Mouse (Mus musculus) G1E (cell line): ENCODE results near the gene Sit1. TPM values are rescaled to one million over a fixed set of nuclear protein-coding genes. Genes with fewer than 3 reads are reported as not detected.
"Not testable (repeated sequence)": the region's sequence is repeated elsewhere in the genome, so short reads cannot be mapped to it uniquely, and the experiment has no call there.

ENCODE experiments used
- ATAC-seq: 2 replicates; pipeline ENCODE4 v1.8.0; 2016; ENCODE audit warnings: mild to moderate bottlenecking; ENCODE audit not compliant: insufficient number of reproducible peaks, poor library complexity, low FRiP score, severe bottlenecking; ENCODE audit errors: extremely low read depth
- DNase-seq: peaks from one replicate; pipeline ENCODE4 v3.0.0; 2012; ENCODE audit warnings: low spot score
- H3K27me3 ChIP-seq: 2 replicates; pipeline ENCODE4 v1.6.1; 2012; ENCODE audit warnings: mild to moderate bottlenecking, low read length, inconsistent platforms; ENCODE audit not compliant: insufficient read depth
- H3K36me3 ChIP-seq: replicated peaks from 2 replicates; pipeline ENCODE3; 2012; ENCODE audit warnings: mild to moderate bottlenecking, inconsistent platforms
- H3K4me1 ChIP-seq: 2 replicates; pipeline ENCODE4 v1.6.1; 2012; ENCODE audit warnings: low read depth, low read length, inconsistent platforms, mixed read lengths; ENCODE audit not compliant: insufficient read depth
- H3K4me3 ChIP-seq: 2 replicates; pipeline ENCODE4 v1.5.1; 2012; ENCODE audit warnings: low read depth, mild to moderate bottlenecking, inconsistent platforms, low read length, moderate library complexity, mixed read lengths
- H3K9me3 ChIP-seq: replicated peaks from 2 replicates; pipeline ENCODE4 v1.6.1; 2012; ENCODE audit warnings: inconsistent platforms
- CTCF ChIP-seq: IDR thresholded peaks from 2 replicates; pipeline ENCODE4 v1.5.1; 2012; ENCODE audit warnings: low read depth, low read length, inconsistent platforms, mixed read lengths
- GATA1 ChIP-seq: IDR thresholded peaks from 2 replicates; pipeline ENCODE4 v1.6.1; 2012; ENCODE audit warnings: borderline replicate concordance, low read length, inconsistent platforms, mixed read lengths
- GATA2 ChIP-seq: IDR thresholded peaks from 2 replicates; pipeline ENCODE4 v1.6.1; 2012; ENCODE audit warnings: low read depth, low read length, inconsistent platforms, borderline replicate concordance
- POLR2AphosphoS5 ChIP-seq: IDR thresholded peaks from 2 replicates; pipeline ENCODE4 v1.6.1; 2012; ENCODE audit warnings: low read depth, low read length, inconsistent platforms; ENCODE audit not compliant: insufficient replicate concordance
- TAL1 ChIP-seq: conservative IDR thresholded peaks from 2 replicates; pipeline ENCODE4 v1.6.1; 2012; ENCODE audit warnings: low read depth, low read length, inconsistent platforms, mixed read lengths
- polyA plus RNA-seq: library from polyadenylated mRNA; stranded (reverse); fragments of >175 nt; gene quantifications from 2 replicates; pipeline ENCODE4 v1.2.3, GENCODE M21; 2012
- total RNA-seq, 2 experiments: library from RNA; stranded (forward) in 1 of 2; stranded (reverse) in 1 of 2; fragments of 200-1000 nt in 1 of 2; fragments of >200 nt in 1 of 2; fragmentation: Nextera tagmentation in 1 of 2; gene quantifications; 2 replicates each; pipeline ENCODE4 v1.2.3; 2014 to 2017

The Sit1 gene
- total and polyA plus RNA-seq, 3 experiments: not detected

- TF ChIP-seq CTCF (no peak), POLR2AphosphoS5 (no peak), GATA2 (no peak), TAL1 (no peak), GATA1 (no peak)
- Histone ChIP-seq H3K9me3 (no peaks in the 10 kb centered on the region), H3K27me3 (no peaks in the 10 kb centered on the region), H3K4me3 (peak overlapping the region; percentile 83), H3K36me3 (peaks cover 40% of the 10 kb centered on the region), H3K4me1 (peaks cover 74% of the 10 kb centered on the region)
- DNase-seq (no peak), ATAC-seq (no peak)
Observed at GRCm38 (mm10) chr4:43493846-43494240, 10.3 kb upstream of the Sit1 start.

GRCm38 (mm10) chr4:43493186-43493845 lies 9.8 kb upstream of the Sit1 start:
- peaks cover 37% of the 10 kb centered on the region for H3K36me3 ChIP-seq

DNA sequence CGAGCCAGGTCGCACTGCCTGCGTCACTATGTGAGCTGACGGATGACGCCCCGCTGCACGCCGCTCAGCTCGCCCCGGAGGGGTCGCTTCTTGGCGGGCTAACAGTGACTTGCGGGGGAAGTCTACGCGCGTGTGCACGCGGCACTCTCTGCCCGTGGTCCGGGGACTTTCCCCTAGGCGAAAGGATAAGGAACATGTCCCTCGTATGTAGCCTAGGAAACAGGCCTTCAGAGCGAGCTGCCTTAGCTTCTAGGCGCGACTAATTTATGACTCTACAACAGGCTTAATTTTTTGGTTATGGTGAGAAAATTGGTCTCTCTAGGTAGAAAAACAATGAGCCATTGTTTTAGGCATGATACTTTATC lies 9.3 kb upstream of the Sit1 start, which contains the start of gene Ccdc107:
Ccdc107 (plus strand) TSS at position 80 of the 365 bp plus-strand sequence.
- TF ChIP-seq TAL1 (no peak), CTCF (no peak), GATA2 (no peak), GATA1 (no peak), POLR2AphosphoS5 (no peak)
- H3K4me1 ChIP-seq: peaks cover 68% of the 10 kb centered on the region
- peaks cover 32% of the 10 kb centered on the region for H3K36me3 ChIP-seq
- H3K4me3 ChIP-seq: peak within 1 kb of the TSS; percentile 83
- H3K9me3 ChIP-seq: no peaks in the 10 kb centered on the region
- DNase-seq (peak; percentile 96), ATAC-seq (peak; percentile 92)
- H3K27me3 ChIP-seq: no peaks in the 10 kb centered on the region; the same call in 1 of the 2 replicates

More at GRCm38 (mm10) chr4:43493186-43493845, 9.8 kb upstream of the Sit1 start:
- H3K27me3 ChIP-seq: no peaks in the 10 kb centered on the region; the same call in 1 of the 2 replicates
- no peaks in the 10 kb centered on the region for H3K9me3 ChIP-seq
- DNase-seq (peak; percentile 91), ATAC-seq (peak; percentile 46; the same call in 1 of the 2 replicates)
- peak overlapping the region; percentile 83 for H3K4me3 ChIP-seq
- no peak for TF ChIP-seq POLR2AphosphoS5
- TF ChIP-seq GATA1: no peak
- TF ChIP-seq TAL1: no peak
- no peak for TF ChIP-seq GATA2
- no peak for TF ChIP-seq CTCF
- H3K4me1 ChIP-seq: peaks cover 73% of the 10 kb centered on the region

- ATAC-seq: no peak
- DNase-seq: no peak
- TF ChIP-seq GATA1: no peak
- no peak for TF ChIP-seq CTCF
- TF ChIP-seq GATA2: no peak
- no peak for TF ChIP-seq TAL1
- TF ChIP-seq POLR2AphosphoS5: no peak
- peaks cover 63% of the 10 kb centered on the region for H3K4me1 ChIP-seq
- H3K9me3 ChIP-seq: no peaks in the 10 kb centered on the region
- peak overlapping the region; percentile 59; the same call in 1 of the 2 replicates for H3K4me3 ChIP-seq
- peaks cover 26% of the 10 kb centered on the region for H3K36me3 ChIP-seq
- H3K27me3 ChIP-seq: no peaks in the 10 kb centered on the region; the same call in 1 of the 2 replicates
Observed at GRCm38 (mm10) chr4:43492101-43492820, 8.7 kb upstream of the Sit1 start.

- H3K4me3 ChIP-seq: no peak overlapping the region
- H3K27me3 ChIP-seq: no peaks in the 10 kb centered on the region; the same call in 1 of the 2 replicates
- H3K36me3 ChIP-seq: peaks cover 12% of the 10 kb centered on the region
- H3K4me1 ChIP-seq: peaks cover 51% of the 10 kb centered on the region
- DNase-seq (no peak), ATAC-seq (no peak)
- H3K9me3 ChIP-seq: no peaks in the 10 kb centered on the region
- TF ChIP-seq GATA1 (no peak), GATA2 (no peak), CTCF (no peak), TAL1 (peak; percentile 42; the same call in 1 of the 2 replicates), POLR2AphosphoS5 (no peak)
Observed at GRCm38 (mm10) chr4:43490801-43491200, 7.3 kb upstream of the Sit1 start.

GRCm38 (mm10) chr4:43489611-43490010 lies 6.1 kb upstream of the Sit1 start:
- Histone ChIP-seq H3K4me3 (no peak overlapping the region), H3K4me1 (peaks cover 39% of the 10 kb centered on the region), H3K27me3 (no peaks in the 10 kb centered on the region; the same call in 1 of the 2 replicates), H3K9me3 (no peaks in the 10 kb centered on the region), H3K36me3 (no peaks in the 10 kb centered on the region)
- ATAC-seq (no peak), DNase-seq (no peak)
- TF ChIP-seq GATA2: no peak

DNA sequence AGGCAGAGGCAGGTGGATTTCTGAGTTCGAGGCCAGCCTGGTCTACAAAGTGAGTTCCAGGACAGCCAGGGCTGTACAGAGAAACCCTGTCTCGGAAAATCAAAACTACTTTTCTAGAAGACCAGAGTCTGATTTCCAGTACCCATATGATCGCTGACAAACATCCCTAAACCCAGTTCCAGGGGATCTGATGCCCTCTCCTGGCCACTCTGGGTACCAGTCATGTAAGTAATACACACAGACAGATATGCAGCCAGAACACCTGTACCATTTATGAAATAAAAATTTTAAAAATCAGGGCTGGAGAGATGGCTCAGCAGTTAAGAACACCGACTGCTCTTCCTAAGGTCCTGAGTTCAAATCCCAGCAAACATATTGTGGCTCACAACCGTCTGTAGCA lies 2.1 kb upstream of the Sit1 start:
- not testable (repeated sequence) for H3K9me3 ChIP-seq, H3K36me3 ChIP-seq, DNase-seq, ATAC-seq, H3K4me3 ChIP-seq
- Histone ChIP-seq H3K27me3 (peaks cover 18% of the 10 kb centered on the region), H3K4me1 (peaks cover 25% of the 10 kb centered on the region)
